Mouse (Mus musculus): Measurements from ENCODE around the gene Tmem213. TPM values are rescaled to one million over a fixed set of nuclear protein-coding genes. Genes with fewer than 3 reads are reported as not detected.
A peak's percentile ranks its signal among the peaks of the same experiment; 100 is the strongest.

Gene Tmem213
- not detected for total RNA-seq (2021)
- long read RNA-seq, experiment 1, result 0 reads
- long read RNA-seq, experiment 2, result 0 reads

- no peak for DNase-seq
Observed at GRCm38 (mm10) chr6:38109160-38109795, at the start of gene Tmem213. Gene Tmem213 (plus strand): TSS chr6:38109255.

- no peak for DNase-seq
Observed at GRCm38 (mm10) chr6:38064621-38065020, 44.4 kb upstream of the Tmem213 start.

- DNase-seq, result no peak
Observed at GRCm38 (mm10) chr6:38065122-38065500, 43.9 kb upstream of the Tmem213 start.

- DNase-seq, result no peak
Observed at GRCm38 (mm10) chr6:38065501-38066122, 43.4 kb upstream of the Tmem213 start.

GRCm38 (mm10) chr6:38066215-38066614, 42.8 kb upstream of the Tmem213 start:
- DNase-seq, result peak; percentile 65

GRCm38 (mm10) chr6:38071256-38071655, 37.8 kb upstream of the Tmem213 start:
- DNase-seq, result no peak

GRCm38 (mm10) chr6:38072137-38072796, 36.8 kb upstream of the Tmem213 start:
- DNase-seq, result no peak

GRCm38 (mm10) chr6:38073592-38073991, 35.5 kb upstream of the Tmem213 start:
- DNase-seq, result no peak

GRCm38 (mm10) chr6:38080364-38080763, 28.7 kb upstream of the Tmem213 start:
- DNase-seq, result no peak

- no peak for DNase-seq
Observed at GRCm38 (mm10) chr6:38081727-38082341, 27.2 kb upstream of the Tmem213 start.

- no peak for DNase-seq
Observed at GRCm38 (mm10) chr6:38083204-38083603, 25.9 kb upstream of the Tmem213 start.

- no peak for DNase-seq
Observed at GRCm38 (mm10) chr6:38087242-38088026, 21.6 kb upstream of the Tmem213 start.

GRCm38 (mm10) chr6:38092539-38092938, 16.5 kb upstream of the Tmem213 start:
- no peak for DNase-seq

- no peak for DNase-seq
Observed at GRCm38 (mm10) chr6:38094701-38095100, 14.4 kb upstream of the Tmem213 start.

- DNase-seq, result no peak
Observed at GRCm38 (mm10) chr6:38096961-38097370, 12.1 kb upstream of the Tmem213 start.

GRCm38 (mm10) chr6:38102216-38102795, 6.7 kb upstream of the Tmem213 start:
- DNase-seq, result no peak

GRCm38 (mm10) chr6:38103775-38104174, 5.3 kb upstream of the Tmem213 start:
- no peak for DNase-seq

GRCm38 (mm10) chr6:38105924-38106323, 3.1 kb upstream of the Tmem213 start:
- DNase-seq, result no peak

- DNase-seq, result no peak
Observed at GRCm38 (mm10) chr6:38108449-38108848, 606 bp upstream of the Tmem213 start.

GRCm38 (mm10) chr6:38109871-38110270, 816 bp downstream of the Tmem213 start:
- DNase-seq, result no peak

- no peak for DNase-seq
Observed at GRCm38 (mm10) chr6:38110859-38111258, 1.8 kb downstream of the Tmem213 start.
